Mouse (Mus musculus): ENCODE results near the gene Ada.
"Not testable (repeated sequence)": the region's sequence is repeated elsewhere in the genome, so short reads cannot be mapped to it uniquely, and the experiment has no call there.

Gene Ada

DNA sequence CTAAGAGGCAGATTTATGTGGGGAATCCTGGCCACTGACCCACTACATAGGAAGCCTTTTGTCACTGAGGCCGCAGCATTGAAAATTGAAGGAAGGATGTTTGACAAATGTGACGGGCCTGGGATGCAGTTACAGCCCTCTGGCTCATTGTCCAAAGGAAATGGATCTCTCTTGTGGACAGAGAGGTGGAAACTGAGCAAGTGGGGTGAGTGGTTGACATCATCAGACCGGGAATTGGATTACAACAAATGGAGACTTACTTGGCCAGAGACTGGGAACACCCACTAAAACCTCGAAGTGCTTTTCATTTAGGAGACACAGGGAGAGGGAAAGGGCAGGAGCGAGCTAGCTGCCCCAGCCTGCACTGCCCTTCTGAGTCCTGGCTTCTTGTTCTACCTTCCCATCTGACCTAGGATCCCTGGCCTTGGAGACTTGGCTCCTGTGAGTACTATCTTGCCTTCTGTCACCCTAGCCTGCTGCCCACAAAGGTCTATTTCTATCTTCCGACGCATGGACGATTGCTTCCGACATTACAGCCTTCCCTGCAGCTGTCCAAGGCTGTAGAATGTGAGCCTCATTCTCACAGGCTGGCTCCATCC lies 56.2 kb downstream of the Ada start:
- no peak for DNase-seq

GRCm38 (mm10) chr2:163692873-163693612 lies 57.0 kb downstream of the Ada start:
- DNase-seq, result peak; percentile 43

DNA sequence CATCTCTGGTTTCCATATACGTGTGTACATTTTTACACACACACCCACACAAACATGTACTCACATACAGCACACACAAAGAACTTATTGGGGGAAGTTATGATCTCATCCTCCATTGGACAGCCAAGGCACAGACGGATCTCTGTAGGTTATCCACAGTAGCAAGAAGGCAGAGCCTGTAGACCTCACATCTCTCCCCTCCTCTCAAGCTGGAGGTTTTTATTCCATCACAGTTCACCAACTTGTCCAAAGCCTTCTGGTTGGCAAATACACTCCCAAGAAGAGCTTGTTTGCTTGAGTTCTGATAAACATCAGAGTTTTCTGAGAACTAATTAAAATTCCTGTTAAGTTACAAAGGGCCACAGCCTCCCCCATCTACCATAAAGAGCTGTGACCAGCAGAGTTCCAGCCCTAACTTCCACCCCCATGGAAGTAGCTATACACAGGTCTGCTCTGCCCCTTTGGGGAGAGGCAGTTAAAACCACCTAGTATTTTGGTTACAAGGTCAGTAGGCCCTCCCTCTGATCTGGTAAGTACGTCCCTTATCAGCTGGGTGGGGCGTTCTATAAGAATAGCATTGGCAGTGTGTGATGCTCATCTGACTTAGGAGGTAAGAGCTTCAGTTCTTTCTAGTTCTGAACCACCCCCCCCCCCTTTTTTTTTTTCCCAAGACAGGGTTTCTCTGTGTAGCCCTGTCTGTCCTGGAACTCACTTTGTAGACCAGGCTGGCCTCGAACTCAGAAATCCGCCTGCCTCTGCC lies 58.0 kb downstream of the Ada start:
- peak; percentile 49 for DNase-seq

DNA sequence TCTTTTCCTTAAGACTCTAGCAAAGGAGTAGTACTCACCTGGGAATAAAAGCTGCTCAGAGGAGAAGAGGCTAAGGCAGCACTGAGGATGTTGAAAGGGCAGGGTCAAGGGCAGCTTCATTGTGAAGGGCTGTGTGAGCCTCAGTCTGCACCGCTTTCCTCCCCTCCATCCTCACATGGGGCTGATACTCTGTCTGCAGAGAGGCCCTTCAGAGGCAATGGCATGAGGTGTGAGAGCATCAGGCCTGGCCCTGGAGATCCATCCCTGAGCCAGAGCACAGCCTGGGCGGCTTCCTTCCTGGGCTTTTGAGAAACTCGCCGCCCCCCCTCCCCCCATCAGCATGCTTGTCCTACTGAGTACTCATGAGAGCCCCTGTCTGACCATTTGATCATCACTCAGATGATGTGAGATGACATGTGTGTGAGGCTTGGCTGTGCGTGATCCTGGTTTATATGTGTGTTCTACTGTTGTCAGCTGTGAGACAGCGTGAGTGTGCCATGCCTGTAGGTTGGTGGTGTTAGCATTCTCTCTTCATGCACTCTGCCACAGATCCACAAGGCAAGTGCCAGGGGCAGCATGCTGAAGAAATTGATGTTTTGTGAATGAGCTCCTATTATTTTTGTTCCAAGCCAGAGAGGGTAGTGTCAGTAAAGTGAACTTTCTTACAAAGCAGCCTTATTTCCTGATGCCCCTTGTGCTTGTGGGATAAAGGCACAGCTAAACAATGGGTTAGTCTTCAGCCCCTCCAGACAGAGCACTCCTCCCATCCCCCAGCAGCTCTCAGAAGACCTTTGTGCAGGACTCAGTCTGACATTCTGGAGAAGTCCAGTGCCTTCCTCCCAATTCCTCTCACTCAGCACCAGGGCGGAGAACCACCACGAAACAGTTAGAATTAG lies 59.4 kb downstream of the Ada start:
- DNase-seq, result no peak

DNA sequence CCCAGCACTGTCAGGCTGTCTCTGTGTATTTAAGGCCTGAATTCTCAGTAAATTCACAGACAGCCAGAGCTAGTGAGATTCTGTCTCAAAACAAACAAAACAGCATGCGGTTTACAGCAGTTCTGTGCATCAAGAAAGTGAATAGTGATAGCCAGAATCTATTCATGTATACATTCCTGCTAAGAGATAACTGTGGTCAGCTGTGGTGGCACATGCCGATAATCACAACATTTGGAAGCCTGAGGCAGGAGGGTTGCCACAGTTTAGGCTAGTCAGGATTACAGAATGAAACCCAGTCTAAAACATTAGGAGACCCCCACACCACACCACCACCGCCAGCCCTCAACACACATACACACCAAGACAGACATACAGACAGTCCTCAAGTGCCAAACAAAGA lies 60.3 kb downstream of the Ada start:
- peak; percentile 42 for DNase-seq

GRCm38 (mm10) chr2:163688377-163688776 lies 61.7 kb downstream of the Ada start:
- not testable (repeated sequence) for DNase-seq

DNA sequence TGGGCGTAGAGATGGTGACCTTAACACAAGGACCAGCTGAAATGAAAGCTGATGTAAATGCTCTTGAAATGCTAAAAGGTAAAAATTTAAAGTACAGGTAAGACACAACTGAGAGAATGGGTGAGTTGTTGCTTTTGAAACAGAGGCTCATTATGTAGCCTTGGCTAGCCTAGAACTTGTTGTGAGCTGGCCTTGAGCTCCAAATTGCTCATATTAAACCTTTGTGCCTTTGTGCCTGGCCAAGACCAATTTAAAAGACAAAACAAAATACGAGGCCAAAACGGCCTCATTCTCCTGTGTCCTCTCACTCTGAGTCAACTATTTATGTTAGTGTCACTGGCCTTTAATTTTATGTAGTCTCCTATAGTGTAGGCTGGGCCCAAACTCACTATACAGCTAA lies 63.2 kb downstream of the Ada start:
- DNase-seq, result no peak

DNA sequence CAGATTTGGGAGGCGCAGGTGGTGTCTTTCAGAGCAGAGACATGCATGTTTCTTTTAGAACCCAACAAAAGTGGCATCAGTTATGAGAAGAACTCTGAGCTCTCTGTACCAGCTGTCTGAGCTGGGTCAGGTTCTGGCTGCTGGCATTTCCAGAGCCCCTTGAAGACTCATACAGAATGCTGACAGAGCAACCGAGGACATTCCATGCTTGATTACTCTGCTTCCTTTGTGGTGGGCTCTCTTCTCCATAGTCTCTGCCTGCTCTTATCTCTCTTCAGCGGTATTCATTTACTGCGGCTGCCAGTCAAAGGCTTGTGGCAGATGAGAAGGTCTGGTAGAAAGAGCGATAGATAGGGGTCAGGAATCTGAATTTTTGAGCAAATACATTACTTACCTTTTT lies 63.8 kb downstream of the Ada start:
- DNase-seq, result no peak

GRCm38 (mm10) chr2:163685761-163686200 lies 64.3 kb downstream of the Ada start:
- no peak for DNase-seq

DNA sequence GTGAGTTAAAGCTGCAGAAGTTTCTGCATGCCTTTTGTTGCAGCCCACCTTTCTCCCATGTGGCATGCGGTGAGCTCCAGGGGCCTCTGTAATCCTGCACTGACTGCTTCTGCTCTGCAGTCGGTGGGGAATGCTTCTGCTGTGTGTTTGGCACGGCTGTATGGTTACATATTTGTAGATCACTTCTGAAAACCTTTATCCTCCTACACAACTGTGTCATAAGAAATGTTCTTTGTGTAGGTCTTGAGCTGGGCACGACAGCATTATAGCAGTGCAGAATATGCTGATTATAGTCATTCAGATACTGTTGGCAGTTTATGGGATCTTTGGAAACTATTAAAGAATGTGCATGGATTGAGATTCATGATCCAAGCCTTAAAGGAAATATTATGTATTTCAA lies 64.8 kb downstream of the Ada start:
- no peak for DNase-seq

- no peak for DNase-seq
These were observed 67.7 kb downstream of the Ada start for GRCm38 (mm10) chr2:163682344-163682743.

- DNase-seq, result no peak
These were observed 73.3 kb downstream of the Ada start for GRCm38 (mm10) chr2:163676745-163677144.

Data from liver (tissue).